Mouse (Mus musculus) kidney, postnatal 14 days (tissue): ENCODE results near the gene Abcb4.
"Not testable (repeated sequence)": the region's sequence is repeated elsewhere in the genome, so short reads cannot be mapped to it uniquely, and the experiment has no call there.

ENCODE experiments used
- DNase-seq: peaks from one replicate; pipeline ENCODE4 v3.0.0; 2022; ENCODE audit warnings: mixed read lengths

The Abcb4 gene

GRCm38 (mm10) chr5:8893300-8894103 lies at the start of gene Abcb4:
Gene Abcb4 (plus strand): TSS chr5:8893717.
- DNase-seq = peak; percentile 49

GRCm38 (mm10) chr5:8848607-8849575 lies 44.6 kb upstream of the Abcb4 start:
- DNase-seq = not testable (repeated sequence)

- DNase-seq = no peak
These were observed 42.7 kb upstream of the Abcb4 start for GRCm38 (mm10) chr5:8850851-8851250.

DNA sequence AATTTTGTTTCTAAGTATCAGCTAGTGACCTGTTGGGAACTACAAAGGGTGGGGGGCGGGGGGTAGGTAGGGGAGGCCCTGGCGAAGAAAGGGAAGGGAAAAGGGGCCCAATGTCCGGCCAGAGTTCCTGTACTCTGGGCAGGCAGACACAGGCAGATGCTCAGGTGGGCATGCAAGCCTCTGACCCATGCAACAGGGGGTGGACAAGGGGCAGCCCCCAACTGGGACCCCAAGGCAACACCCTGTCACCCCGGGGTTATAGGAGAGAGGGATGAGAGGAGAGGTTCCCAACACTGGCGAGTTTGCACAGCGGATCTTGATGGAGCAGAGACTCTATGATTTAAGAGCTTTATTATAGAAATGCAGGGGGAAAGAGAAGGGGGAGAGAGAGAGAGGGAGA lies 36.3 kb upstream of the Abcb4 start:
- no peak for DNase-seq

GRCm38 (mm10) chr5:8861811-8862210 lies 31.7 kb upstream of the Abcb4 start:
- DNase-seq = no peak

GRCm38 (mm10) chr5:8863580-8864337 lies 29.8 kb upstream of the Abcb4 start:
- no peak for DNase-seq

GRCm38 (mm10) chr5:8865630-8866029 lies 27.9 kb upstream of the Abcb4 start:
- DNase-seq = not testable (repeated sequence)

GRCm38 (mm10) chr5:8866366-8866765 lies 27.2 kb upstream of the Abcb4 start:
- DNase-seq = no peak

DNA sequence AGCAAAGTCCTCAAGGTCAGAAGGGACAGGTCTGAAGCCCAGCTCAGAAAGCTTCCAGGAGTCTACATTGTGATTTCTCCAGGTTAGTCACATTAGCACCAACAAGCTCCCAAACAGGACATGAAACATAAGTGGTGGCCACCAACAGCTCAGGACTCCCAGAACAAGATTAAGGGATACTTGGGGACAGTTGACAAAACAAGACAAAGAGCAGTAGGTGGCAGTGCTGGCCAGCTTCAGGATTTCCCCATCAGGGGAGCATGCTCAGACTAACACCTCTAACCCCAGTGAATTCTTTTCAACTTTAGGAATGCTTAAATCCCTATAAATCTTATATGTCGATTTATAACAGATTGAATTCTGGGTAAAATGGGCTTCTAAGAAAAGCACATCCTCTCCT lies 25.5 kb upstream of the Abcb4 start:
- peak; percentile 4 for DNase-seq

- no peak for DNase-seq
These were observed 20.3 kb upstream of the Abcb4 start for GRCm38 (mm10) chr5:8872979-8873915.

GRCm38 (mm10) chr5:8877086-8877485 lies 16.4 kb upstream of the Abcb4 start:
- no peak for DNase-seq

- no peak for DNase-seq
These were observed 15.7 kb upstream of the Abcb4 start for GRCm38 (mm10) chr5:8877800-8878199.

- no peak for DNase-seq
These were observed 7.7 kb upstream of the Abcb4 start for GRCm38 (mm10) chr5:8885837-8886236.

- DNase-seq = no peak
These were observed 548 bp downstream of the Abcb4 start for GRCm38 (mm10) chr5:8894104-8894425.

- no peak for DNase-seq
These were observed 1.3 kb downstream of the Abcb4 start for GRCm38 (mm10) chr5:8894641-8895490.

- DNase-seq = no peak
These were observed 2.7 kb downstream of the Abcb4 start for GRCm38 (mm10) chr5:8896198-8896597.

DNA sequence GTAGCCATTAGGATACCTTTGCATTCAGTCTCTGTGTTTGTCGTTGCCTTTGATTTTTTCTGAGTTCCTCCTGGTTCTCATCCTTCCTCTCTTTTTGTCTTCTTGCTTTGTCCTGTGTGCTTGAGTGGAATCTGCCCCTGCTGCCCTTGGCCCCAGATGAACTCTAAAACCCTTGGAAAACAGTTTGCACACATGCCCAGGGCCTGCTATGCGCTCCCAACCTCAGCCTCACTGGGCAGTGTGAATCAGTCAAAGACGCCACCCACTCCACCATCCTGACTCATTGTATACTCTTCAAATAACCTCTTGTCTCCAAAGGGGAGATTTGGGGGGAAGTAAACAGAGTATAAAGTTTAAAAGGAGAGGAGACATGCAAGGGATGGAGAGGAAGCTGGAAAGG lies 4.7 kb downstream of the Abcb4 start:
- DNase-seq = no peak

DNA sequence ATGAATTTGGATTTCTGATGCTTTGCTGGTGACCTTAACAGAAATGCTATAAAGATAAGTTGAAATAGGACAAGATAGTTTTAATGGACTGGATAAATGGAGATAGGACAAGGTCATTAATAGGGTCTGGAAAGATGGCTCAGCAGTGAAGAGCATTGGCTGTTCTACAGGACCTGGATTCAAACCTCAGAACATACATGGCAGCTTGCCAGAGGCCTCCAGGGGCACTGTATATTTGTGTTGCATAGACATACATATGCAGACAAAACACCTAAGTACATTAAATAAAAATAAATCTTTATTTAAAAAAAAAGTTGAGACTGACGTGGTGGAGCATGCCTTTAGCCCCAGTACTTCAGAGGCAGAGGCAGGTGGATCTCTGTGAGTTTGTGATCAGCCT lies 7.5 kb downstream of the Abcb4 start:
- DNase-seq = no peak

DNA sequence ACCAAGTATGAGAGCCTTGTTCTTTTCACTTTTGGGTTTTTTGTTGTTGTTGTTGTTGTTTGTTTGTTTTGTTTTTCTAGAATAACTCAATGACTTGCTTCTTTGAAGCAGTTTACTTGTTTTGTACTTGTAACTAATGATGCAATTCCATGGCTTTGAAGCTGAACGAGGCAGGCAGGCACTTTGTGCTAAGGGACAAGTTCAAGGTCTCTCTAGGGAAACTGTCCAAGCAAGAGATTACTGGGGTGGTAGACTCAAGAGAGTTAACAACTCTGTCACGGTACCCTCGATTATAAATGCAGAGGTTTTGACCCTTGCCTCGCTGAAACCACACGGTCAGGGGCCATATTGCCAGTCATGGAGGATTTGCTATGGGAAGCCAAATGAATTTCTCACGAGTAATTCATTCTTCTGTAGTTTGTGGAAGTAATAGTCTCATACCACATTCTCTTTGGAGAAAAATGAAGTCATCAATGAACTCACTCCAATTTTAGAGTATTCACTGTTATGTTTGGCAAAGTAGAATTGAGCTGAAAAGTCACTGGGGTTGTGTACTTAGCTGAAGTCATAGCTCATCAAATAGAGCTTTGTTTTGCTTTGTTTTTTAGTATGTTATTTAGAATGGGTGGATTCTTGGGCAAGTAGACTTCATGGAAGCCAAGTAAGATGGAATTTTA lies 8.8 kb downstream of the Abcb4 start:
- no peak for DNase-seq

DNA sequence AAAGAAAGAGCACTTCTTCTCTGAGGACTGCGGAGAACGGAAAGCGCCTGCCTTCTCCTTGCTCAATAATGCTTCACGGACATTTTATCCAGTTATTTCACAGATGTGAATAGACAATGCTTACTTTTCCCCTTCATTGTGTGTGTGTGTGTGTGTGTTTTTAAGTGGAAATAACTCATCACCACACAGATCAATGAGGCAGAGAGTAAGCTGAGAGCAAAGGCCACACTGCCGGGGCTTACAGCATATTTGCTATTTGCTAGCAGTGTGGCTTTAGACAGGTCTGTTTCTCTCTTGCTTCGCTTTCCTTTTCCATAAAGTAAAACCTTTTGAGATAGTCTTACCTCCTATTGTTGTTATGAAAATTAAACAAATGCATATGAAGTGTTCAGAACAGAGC lies 11.0 kb downstream of the Abcb4 start:
- DNase-seq = no peak
